Mouse (Mus musculus): ENCODE data around the gene Ankrd50.

DNA sequence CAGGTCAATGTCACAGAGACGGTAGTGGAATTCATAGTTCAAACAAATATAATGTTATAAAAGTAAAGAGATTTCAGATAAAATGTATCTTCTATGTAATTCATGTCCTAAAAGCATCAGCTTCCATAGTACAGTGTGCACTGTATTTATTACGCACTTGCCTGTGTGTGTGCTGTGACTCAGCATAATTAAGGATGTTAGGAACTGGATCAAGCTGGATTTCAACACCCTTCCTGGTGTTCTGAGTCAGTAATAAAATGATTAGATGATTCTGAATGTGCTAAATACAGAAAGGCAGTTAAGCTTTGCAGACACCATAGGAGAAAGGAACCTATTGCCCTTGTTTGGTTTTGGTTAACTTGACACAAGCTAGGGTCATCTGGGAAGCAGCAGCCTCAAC lies 21.5 kb downstream of the Ankrd50 start:
- TF ChIP-seq POLR2A (IDR thresholded peaks at IDR 0.05; ENCODE audit: insufficient read depth, low read depth, low read length): no peak
- no peak for TF ChIP-seq CTCF (IDR thresholded peaks at IDR 0.05)
